Mouse (Mus musculus) urinary bladder, adult 2 months (tissue): Measurements from ENCODE around the gene Fastk. TPM values are rescaled to one million over a fixed set of nuclear protein-coding genes. Genes with fewer than 3 reads are reported as not detected.

Experiments
- DNase-seq: peaks from one replicate; pipeline ENCODE4 v3.0.0; 2022; ENCODE audit warnings: low spot score
- polyA plus RNA-seq: library from polyadenylated mRNA; depleted of rRNA; stranded (reverse); fragments of >200 nt; gene quantifications from 2 replicates; pipeline ENCODE4 v1.2.3, GENCODE M21; 2012; rRNA removed

Gene Fastk
- polyA plus RNA-seq, result 134 and 154 TPM in 2 replicates

GRCm38 (mm10) chr5:24444746-24445427, at the start of gene Fastk:
Gene Fastk (minus strand): TSS chr5:24445287.
- peak; percentile 93 for DNase-seq

GRCm38 (mm10) chr5:24492546-24493285, 47.6 kb upstream of the Fastk start:
- no peak for DNase-seq

GRCm38 (mm10) chr5:24490413-24490920, 45.4 kb upstream of the Fastk start:
- DNase-seq, result no peak

GRCm38 (mm10) chr5:24486738-24487137, 41.7 kb upstream of the Fastk start:
- DNase-seq, result no peak

GRCm38 (mm10) chr5:24486097-24486496, 41.0 kb upstream of the Fastk start:
- DNase-seq, result peak; percentile 77

- no peak for DNase-seq
These were observed 39.9 kb upstream of the Fastk start for GRCm38 (mm10) chr5:24484963-24485362.

GRCm38 (mm10) chr5:24483326-24483725, 38.2 kb upstream of the Fastk start:
- no peak for DNase-seq

- DNase-seq, result no peak
These were observed 37.4 kb upstream of the Fastk start for GRCm38 (mm10) chr5:24482247-24483079.

- no peak for DNase-seq
These were observed 36.6 kb upstream of the Fastk start for GRCm38 (mm10) chr5:24481647-24482046.

- DNase-seq, result no peak
These were observed 32.8 kb upstream of the Fastk start for GRCm38 (mm10) chr5:24477909-24478308.

GRCm38 (mm10) chr5:24475476-24476241, 30.6 kb upstream of the Fastk start:
- DNase-seq, result peak; percentile 62

GRCm38 (mm10) chr5:24474723-24475261, 29.7 kb upstream of the Fastk start:
- DNase-seq, result peak; percentile 45

- DNase-seq, result peak; percentile 65
These were observed 29.1 kb upstream of the Fastk start for GRCm38 (mm10) chr5:24474025-24474722.

- no peak for DNase-seq
These were observed 28.0 kb upstream of the Fastk start for GRCm38 (mm10) chr5:24472884-24473619.

GRCm38 (mm10) chr5:24470600-24470999, 25.5 kb upstream of the Fastk start:
- no peak for DNase-seq

GRCm38 (mm10) chr5:24466762-24467161, 21.7 kb upstream of the Fastk start:
- no peak for DNase-seq

GRCm38 (mm10) chr5:24455613-24456012, 10.5 kb upstream of the Fastk start:
- DNase-seq, result no peak

GRCm38 (mm10) chr5:24455076-24455475, 10.0 kb upstream of the Fastk start:
- no peak for DNase-seq

GRCm38 (mm10) chr5:24453985-24454303, 8.9 kb upstream of the Fastk start:
- DNase-seq, result no peak
